Mouse (Mus musculus) heart, adult 2 months (tissue): ENCODE measurements around the gene Atrn.

Experiments
- CTCF ChIP-seq: fragments of 200-600 bp; IDR thresholded peaks from 2 replicates; pipeline ENCODE4 v1.8.1; 2022; ENCODE audit warnings: antibody characterized with exemption, mild to moderate bottlenecking, moderate library complexity
- POLR2A ChIP-seq: fragments of 200-500 bp; IDR thresholded peaks from 2 replicates; pipeline ENCODE4 v1.6.1; 2011; ENCODE audit warnings: mild to moderate bottlenecking, low read depth, low read length, control low read depth; ENCODE audit not compliant: insufficient read depth

- TF ChIP-seq CTCF, result no peak
- no peak for TF ChIP-seq POLR2A
Measured at GRCm38 (mm10) chr2:130886983-130887382, 19.3 kb upstream of the Atrn start.
